Mouse (Mus musculus): Measurements from ENCODE around the gene Repin1. TPM values are rescaled to one million over a fixed set of nuclear protein-coding genes. Genes with fewer than 3 reads are reported as not detected.

Gene Repin1
- total and polyA plus RNA-seq, 3 experiments, result not detected

- H3K9ac ChIP-seq (ENCODE audit: control insufficient read depth, low read depth, low read length, poor library complexity, severe bottlenecking), result no peak overlapping the region
- no peaks in the 10 kb centered on the region for H3K79me2 ChIP-seq (ENCODE audit: control insufficient read depth, insufficient read depth, low read length, poor library complexity)
- no peaks in the 10 kb centered on the region for H3K36me3 ChIP-seq (ENCODE audit: control insufficient read depth in 1 of 2, insufficient read depth in 2 of 2, low read length in 2 of 2)
- H3K9me3 ChIP-seq (replicated peaks; ENCODE audit: insufficient read depth, low read length), result no peaks in the 10 kb centered on the region
- H3K4me3 ChIP-seq (ENCODE audit: control insufficient read depth in 1 of 2, insufficient read depth in 1 of 2, low read depth in 2 of 2, low read length in 2 of 2), result no peak overlapping the region
- H3K27ac ChIP-seq (ENCODE audit: control insufficient read depth, low read depth, low read length), result no peak overlapping the region
- TF ChIP-seq CHD2 (IDR thresholded peaks at IDR 0.05; ENCODE audit: low read length) (no peak), SMC3 (IDR thresholded peaks at IDR 0.05; ENCODE audit: low read depth, low read length) (no peak), ELF1 (IDR thresholded peaks at IDR 0.05; ENCODE audit: low read depth, low read length) (no peak), USF1 (IDR thresholded peaks at IDR 0.05; ENCODE audit: low read depth, low read length) (no peak), MYB (IDR thresholded peaks at IDR 0.05; ENCODE audit: low read depth, low read length) (no peak), JUND (IDR thresholded peaks at IDR 0.05; ENCODE audit: low read depth, low read length) (no peak), ETS1 (IDR thresholded peaks at IDR 0.05; ENCODE audit: low read depth, low read length) (no peak), MAFK (IDR thresholded peaks at IDR 0.05; ENCODE audit: borderline replicate concordance, low read depth, low read length) (no peak), ZNF384 (IDR thresholded peaks at IDR 0.05; ENCODE audit: low read depth, low read length) (no peak)
- no peak for DNase-seq (ENCODE audit: low read depth, low spot score)
- H3K27me3 ChIP-seq (ENCODE audit: control insufficient read depth in 1 of 2, insufficient read depth in 2 of 2, low read length in 2 of 2), result no peaks in the 10 kb centered on the region
- no peaks in the 10 kb centered on the region for H3K4me1 ChIP-seq (ENCODE audit: control insufficient read depth in 1 of 2, insufficient read depth in 2 of 2, low read length in 2 of 2)
These were observed 33.3 kb downstream of the Repin1 start for GRCm38 (mm10) chr6:48626984-48627383.

- Histone ChIP-seq H3K27ac (ENCODE audit: control insufficient read depth, low read depth, low read length) (no peak overlapping the region), H3K4me3 (ENCODE audit: control insufficient read depth in 1 of 2, insufficient read depth in 1 of 2, low read depth in 2 of 2, low read length in 2 of 2) (no peak overlapping the region), H3K79me2 (ENCODE audit: control insufficient read depth, insufficient read depth, low read length, poor library complexity) (no peaks in the 10 kb centered on the region), H3K9me3 (replicated peaks; ENCODE audit: insufficient read depth, low read length) (no peaks in the 10 kb centered on the region), H3K9ac (ENCODE audit: control insufficient read depth, low read depth, low read length, poor library complexity, severe bottlenecking) (no peak overlapping the region), H3K36me3 (ENCODE audit: control insufficient read depth in 1 of 2, insufficient read depth in 2 of 2, low read length in 2 of 2) (no peaks in the 10 kb centered on the region), H3K27me3 (ENCODE audit: control insufficient read depth in 1 of 2, insufficient read depth in 2 of 2, low read length in 2 of 2) (no peaks in the 10 kb centered on the region), H3K4me1 (ENCODE audit: control insufficient read depth in 1 of 2, insufficient read depth in 2 of 2, low read length in 2 of 2) (no peaks in the 10 kb centered on the region)
- no peak for TF ChIP-seq NELFE (IDR thresholded peaks at IDR 0.05; ENCODE audit: low read depth, low read length)
- TF ChIP-seq MEF2A (IDR thresholded peaks at IDR 0.05; ENCODE audit: extremely low read depth, insufficient replicate concordance, low read depth, low read length, poor library complexity, severe bottlenecking), result no peak
- TF ChIP-seq HCFC1 (IDR thresholded peaks at IDR 0.05; ENCODE audit: low read depth, low read length), result no peak
- TF ChIP-seq MXI1 (IDR thresholded peaks at IDR 0.05; ENCODE audit: low read depth, low read length), result no peak
- DNase-seq (ENCODE audit: low read depth, low spot score), result no peak
These were observed 33.8 kb downstream of the Repin1 start for GRCm38 (mm10) chr6:48627511-48627924.

GRCm38 (mm10) chr6:48628377-48628776 lies 34.7 kb downstream of the Repin1 start:
- no peak for TF ChIP-seq CHD1 (IDR thresholded peaks at IDR 0.05; ENCODE audit: low read depth, low read length)
- TF ChIP-seq USF2 (IDR thresholded peaks at IDR 0.05; ENCODE audit: borderline replicate concordance in 1 of 2, insufficient read depth in 1 of 2, low read depth in 1 of 2, low read length in 2 of 2), result no peak
- no peak for TF ChIP-seq MAZ (IDR thresholded peaks at IDR 0.05; ENCODE audit: low read depth, low read length)
- no peak for TF ChIP-seq SIN3A (IDR thresholded peaks at IDR 0.05; ENCODE audit: low read length)
- TF ChIP-seq E2F4 (IDR thresholded peaks at IDR 0.05; ENCODE audit: borderline replicate concordance, low read depth, low read length), result no peak
- TF ChIP-seq BHLHE40 (IDR thresholded peaks at IDR 0.05; ENCODE audit: borderline replicate concordance, low read depth, low read length), result no peak
- no peak for TF ChIP-seq GABPA (IDR thresholded peaks at IDR 0.05; ENCODE audit: low read depth, low read length)
- TF ChIP-seq MYB (IDR thresholded peaks at IDR 0.05; ENCODE audit: low read depth, low read length), result no peak
- TF ChIP-seq NRF1 (IDR thresholded peaks at IDR 0.05; ENCODE audit: insufficient read depth, low read depth, low read length, poor library complexity, severe bottlenecking), result no peak
- TF ChIP-seq CHD2 (IDR thresholded peaks at IDR 0.05; ENCODE audit: low read length), result no peak
- no peak for TF ChIP-seq GATA1 (IDR thresholded peaks at IDR 0.05; ENCODE audit: low read depth, low read length)
- no peaks in the 10 kb centered on the region for H3K36me3 ChIP-seq (ENCODE audit: control insufficient read depth in 1 of 2, insufficient read depth in 2 of 2, low read length in 2 of 2)

More at GRCm38 (mm10) chr6:48628377-48628776, 34.7 kb downstream of the Repin1 start:
- Histone ChIP-seq H3K27ac (ENCODE audit: control insufficient read depth, low read depth, low read length) (no peak overlapping the region), H3K4me1 (ENCODE audit: control insufficient read depth in 1 of 2, insufficient read depth in 2 of 2, low read length in 2 of 2) (no peaks in the 10 kb centered on the region), H3K9me3 (replicated peaks; ENCODE audit: insufficient read depth, low read length) (no peaks in the 10 kb centered on the region), H3K27me3 (ENCODE audit: control insufficient read depth in 1 of 2, insufficient read depth in 2 of 2, low read length in 2 of 2) (no peaks in the 10 kb centered on the region), H3K79me2 (ENCODE audit: control insufficient read depth, insufficient read depth, low read length, poor library complexity) (no peaks in the 10 kb centered on the region), H3K9ac (ENCODE audit: control insufficient read depth, low read depth, low read length, poor library complexity, severe bottlenecking) (no peak overlapping the region), H3K4me3 (ENCODE audit: control insufficient read depth in 1 of 2, insufficient read depth in 1 of 2, low read depth in 2 of 2, low read length in 2 of 2) (no peak overlapping the region)
- DNase-seq (ENCODE audit: low read depth, low spot score), result no peak
